Mouse (Mus musculus) heart, embryonic 16.5 days (tissue): ENCODE data around the gene Atp6v0a1. TPM values are rescaled to one million over a fixed set of nuclear protein-coding genes. Genes with fewer than 3 reads are reported as not detected.

Source experiments
- ATAC-seq: fragments of 200-750 bp; cut with Nextera tagmentation; replicated peaks from 2 replicates; pipeline ENCODE4 v1.8.0; 2017; ENCODE audit warnings: moderate number of reproducible peaks; ENCODE audit not compliant: insufficient read depth, low FRiP score; ENCODE audit errors: extremely low read depth
- H3K27ac ChIP-seq: fragments of 300-500 bp; sonication (generic); 2 replicates; pipeline ENCODE4 v1.5.1; 2014; ENCODE audit warnings: mild to moderate bottlenecking, low read length, control low read depth, moderate library complexity
- H3K27me3 ChIP-seq: fragments of 300-500 bp; sonication (generic); 2 replicates; pipeline ENCODE4 v1.6.1; 2014; ENCODE audit warnings: low read length, mixed read lengths; ENCODE audit not compliant: control insufficient read depth, insufficient read depth
- H3K36me3 ChIP-seq: fragments of 300-500 bp; sonication (generic); 2 replicates; pipeline ENCODE4 v1.6.1; 2014; ENCODE audit not compliant: control insufficient read depth, insufficient read depth
- H3K4me1 ChIP-seq: fragments of 300-500 bp; sonication (generic); 2 replicates; pipeline ENCODE4 v1.6.1; 2014; ENCODE audit warnings: low read length, mixed read lengths; ENCODE audit not compliant: control insufficient read depth, insufficient read depth
- H3K4me2 ChIP-seq: fragments of 300-500 bp; sonication (generic); 2 replicates; pipeline ENCODE4 v1.6.1; 2014; ENCODE audit warnings: low read depth, mild to moderate bottlenecking, control low read depth, low read length
- H3K4me3 ChIP-seq: fragments of 300-500 bp; sonication (generic); 2 replicates; pipeline ENCODE4 v1.5.1; 2014; ENCODE audit warnings: mild to moderate bottlenecking, control low read depth, low read length
- H3K9ac ChIP-seq: fragments of 300-500 bp; sonication (generic); 2 replicates; pipeline ENCODE4 v1.6.1; 2014; ENCODE audit warnings: low read length, control low read depth
- H3K9me3 ChIP-seq: fragments of 300-500 bp; sonication (generic); replicated peaks from 2 replicates; pipeline ENCODE4 v1.6.1; 2016; ENCODE audit warnings: low read length; ENCODE audit not compliant: control insufficient read depth
- WGBS: fragments of 180-500 bp; shearing (Covaris S2); extraction: QIAGEN DNeasy Blood & Tissue Kit; methylation state at CpG from one replicate; pipeline ENCODE4 v1.1.7; 2014; 5-methylcytosine and 5-hydroxymethylcytosine counted together
- microRNA-seq: library from miRNA; unstranded; fragments of <30 nt; microRNA quantifications from one replicate; pipeline ENCODE4, GENCODE M21; 2017
- polyA plus RNA-seq: library from polyadenylated mRNA; unstranded; fragments of >200 nt; fragmentation: Nextera tagmentation; extraction: Ambion mirVana; gene quantifications from 2 replicates; pipeline ENCODE4 v1.2.1, GENCODE M21; 2015

The Atp6v0a1 gene
- polyA plus RNA-seq, 1 experiment from 2014 or later = 50.7 TPM

DNA sequence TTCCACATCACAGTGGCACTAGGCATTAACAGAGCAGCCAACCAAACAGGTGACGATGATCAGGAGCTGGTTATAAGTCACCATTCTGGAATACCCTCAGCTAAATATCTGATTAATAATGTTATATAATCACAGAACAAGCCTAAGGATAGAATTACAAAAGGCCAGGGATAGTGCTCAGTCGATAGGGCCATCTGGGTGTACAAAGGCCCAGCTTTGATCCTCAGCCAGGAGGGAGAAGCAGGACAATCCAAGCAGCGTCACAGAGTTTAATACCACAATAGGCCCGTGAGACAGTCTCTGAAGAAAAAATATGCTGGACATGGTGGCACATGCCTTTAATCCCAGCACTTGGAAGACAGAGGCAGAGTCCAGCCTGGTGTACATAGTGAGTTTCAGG is 100.1 kb downstream of the Atp6v0a1 start:
- H3K27me3 ChIP-seq = no peaks in the 10 kb centered on the region
- H3K4me1 ChIP-seq = no peaks in the 10 kb centered on the region; the same call in 1 of the 2 replicates
- no peak overlapping the region for H3K9ac ChIP-seq
- H3K9me3 ChIP-seq = no peaks in the 10 kb centered on the region
- ATAC-seq = no peak
- no peaks in the 10 kb centered on the region for H3K36me3 ChIP-seq
- H3K27ac ChIP-seq = no peak overlapping the region
- H3K4me2 ChIP-seq = no peak overlapping the region
- H3K4me3 ChIP-seq = no peak overlapping the region
- 80% methylated on average over 4 of the region's 4 CpGs for WGBS

DNA sequence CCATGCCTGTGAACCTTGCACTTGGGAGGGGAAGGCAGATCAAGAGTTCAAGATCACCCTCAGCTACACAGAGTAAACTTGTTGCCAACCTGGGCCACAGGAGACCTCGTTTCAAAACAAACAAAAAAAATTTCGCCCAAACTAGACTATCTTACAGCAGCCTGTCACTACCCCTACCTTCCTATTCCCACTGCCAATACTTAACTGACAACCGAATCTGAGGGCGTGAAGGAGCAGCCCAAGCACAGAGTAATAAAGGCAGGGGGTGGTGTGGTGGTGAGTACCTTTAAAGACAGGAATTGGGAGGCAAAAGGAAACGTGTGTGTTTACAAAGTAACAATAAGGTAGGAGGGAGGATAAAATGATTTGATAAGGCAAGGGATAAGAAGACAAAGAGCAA is 101.5 kb downstream of the Atp6v0a1 start:
- 50% methylated on average over 5 of the region's 5 CpGs for WGBS
- ATAC-seq = no peak
- Histone ChIP-seq H3K9ac (no peak overlapping the region), H3K27ac (no peak overlapping the region), H3K36me3 (no peaks in the 10 kb centered on the region), H3K4me3 (no peak overlapping the region), H3K4me1 (peaks cover 3% of the 10 kb centered on the region; the same call in 1 of the 2 replicates), H3K27me3 (no peaks in the 10 kb centered on the region), H3K9me3 (no peaks in the 10 kb centered on the region), H3K4me2 (no peak overlapping the region)

DNA sequence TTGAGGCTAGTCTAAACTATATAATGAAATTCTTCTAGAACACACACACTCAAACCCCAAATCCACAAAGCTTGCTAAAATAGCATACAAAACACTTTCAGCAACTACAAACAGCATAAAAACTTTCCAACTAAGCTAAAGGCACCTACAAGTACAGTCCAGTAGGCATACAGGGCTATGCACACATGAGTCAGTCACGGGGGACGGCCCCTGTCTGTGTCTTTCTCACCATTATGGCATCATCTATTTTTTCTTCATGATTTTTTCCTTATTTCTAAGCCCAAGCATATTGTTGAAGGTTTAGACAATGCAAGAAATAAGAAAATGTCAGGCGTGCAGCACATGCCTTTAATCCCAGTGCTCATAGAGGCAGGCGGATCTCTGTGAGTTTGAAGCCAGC is 101.9 kb downstream of the Atp6v0a1 start:
- no peak for ATAC-seq
- Histone ChIP-seq H3K36me3 (no peaks in the 10 kb centered on the region), H3K4me2 (no peak overlapping the region), H3K27ac (no peak overlapping the region), H3K27me3 (no peaks in the 10 kb centered on the region), H3K9me3 (no peaks in the 10 kb centered on the region), H3K9ac (no peak overlapping the region), H3K4me1 (peaks cover 4% of the 10 kb centered on the region; the same call in 1 of the 2 replicates), H3K4me3 (no peak overlapping the region)
- WGBS = 88% methylated on average over 4 of the region's 4 CpGs

DNA sequence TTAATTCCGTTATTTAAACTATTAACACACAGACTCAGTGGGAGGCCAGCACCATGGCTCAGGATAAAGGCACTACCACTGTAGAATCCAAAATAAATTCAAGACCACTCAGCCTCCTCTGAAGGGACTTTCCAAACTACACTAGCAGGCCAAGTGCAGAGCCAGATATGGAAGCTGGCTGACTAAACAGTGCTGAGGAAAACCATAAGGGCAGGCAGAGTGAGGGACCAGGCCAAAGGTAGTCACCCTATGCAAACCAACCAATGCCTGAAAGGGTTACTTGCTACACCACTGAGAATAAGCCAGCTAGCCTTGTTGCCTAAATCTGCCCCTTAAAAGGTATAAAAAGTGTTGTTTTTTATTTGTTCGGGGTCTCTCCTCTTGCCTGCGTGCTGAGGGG is 102.9 kb downstream of the Atp6v0a1 start:
- H3K4me3 ChIP-seq = no peak overlapping the region
- no peak overlapping the region for H3K9ac ChIP-seq
- no peak overlapping the region for H3K4me2 ChIP-seq
- no peak overlapping the region for H3K27ac ChIP-seq
- peaks cover 4% of the 10 kb centered on the region; the same call in 1 of the 2 replicates for H3K4me1 ChIP-seq
- no peaks in the 10 kb centered on the region for H3K36me3 ChIP-seq
- ATAC-seq = no peak
- no peaks in the 10 kb centered on the region for H3K27me3 ChIP-seq
- WGBS = 89% methylated on average over 3 of the region's 3 CpGs
- no peaks in the 10 kb centered on the region for H3K9me3 ChIP-seq

Small RNA genes within 50 kb of the gene (microRNA-seq; reads per million reads assigned to microRNA genes)
- gene Mir6928 = 0.79 reads per million

Other genes starting within 250 kb of the Atp6v0a1 start
- gene Kcnh4, start 249.5 kb upstream of the Atp6v0a1 start, polyA plus RNA-seq = not detected in 2 replicates
- gene Hcrt, start 246.5 kb upstream of the Atp6v0a1 start, polyA plus RNA-seq = not detected in 2 replicates
- 7.1 and 7.7 TPM in 2 replicates for gene Ghdc, start 238.5 kb upstream of the Atp6v0a1 start, polyA plus RNA-seq
- gene Stat5b, start 158.7 kb upstream of the Atp6v0a1 start, polyA plus RNA-seq = 31.3 and 36.5 TPM in 2 replicates
- 10.1 and 15.1 TPM in 2 replicates for gene Stat5a, start 150.1 kb upstream of the Atp6v0a1 start, polyA plus RNA-seq
- gene Stat3, start 69.9 kb upstream of the Atp6v0a1 start, polyA plus RNA-seq = 60.4 and 64.9 TPM in 2 replicates
- gene Cavin1, start 38.6 kb upstream of the Atp6v0a1 start, polyA plus RNA-seq = 428 and 460 TPM in 2 replicates
- 11.5 and 13.1 TPM in 2 replicates for gene Naglu, start 60.6 kb downstream of the Atp6v0a1 start, polyA plus RNA-seq
- 0.21 and 0.28 TPM in 2 replicates for gene Hsd17b1, start 69.0 kb downstream of the Atp6v0a1 start, polyA plus RNA-seq
- 29.9 and 30.0 TPM in 2 replicates for gene Coasy, start 73.1 kb downstream of the Atp6v0a1 start, polyA plus RNA-seq
- 38.6 and 41.7 TPM in 2 replicates for gene Mlx, start 77.8 kb downstream of the Atp6v0a1 start, polyA plus RNA-seq
- 22.6 and 25.7 TPM in 2 replicates for gene Psmc3ip, start 86.0 kb downstream of the Atp6v0a1 start, polyA plus RNA-seq
- 14.5 and 14.9 TPM in 2 replicates for gene Retreg3, start 110.4 kb downstream of the Atp6v0a1 start, polyA plus RNA-seq
- 70.9 and 72.6 TPM in 2 replicates for gene Tubg1, start 110.5 kb downstream of the Atp6v0a1 start, polyA plus RNA-seq
- gene Tubg2, start 146.5 kb downstream of the Atp6v0a1 start, polyA plus RNA-seq = 3.0 and 3.3 TPM in 2 replicates
- 0.89 and 1.0 TPM in 2 replicates for gene Cntnap1, start 161.1 kb downstream of the Atp6v0a1 start, polyA plus RNA-seq
- gene Plekhh3, start 161.9 kb downstream of the Atp6v0a1 start, polyA plus RNA-seq = 8.7 and 11.5 TPM in 2 replicates
- gene Ccr10, start 166.0 kb downstream of the Atp6v0a1 start, polyA plus RNA-seq = 0.16 and 0.60 TPM in 2 replicates
- 14.7 and 17.1 TPM in 2 replicates for gene Ezh1, start 217.0 kb downstream of the Atp6v0a1 start, polyA plus RNA-seq
- 203 and 204 TPM in 2 replicates for gene Ramp2, start 236.6 kb downstream of the Atp6v0a1 start, polyA plus RNA-seq
- 105 and 107 TPM in 2 replicates for gene Vps25, start 244.3 kb downstream of the Atp6v0a1 start, polyA plus RNA-seq